Mouse (Mus musculus) gastrocnemius, postnatal 4 days (tissue): ENCODE measurements around the gene Rfx7. TPM values are rescaled to one million over a fixed set of nuclear protein-coding genes. Genes with fewer than 3 reads are reported as not detected.
"Not testable (repeated sequence)": the region's sequence is repeated elsewhere in the genome, so short reads cannot be mapped to it uniquely, and the experiment has no call there.

Experiments used
- DNase-seq, 2 experiments: peaks; one replicate each; pipeline ENCODE4 v3.0.0; 2021 to 2022; ENCODE audit warnings: low spot score in 2 of 2, mixed read lengths in 2 of 2
- total RNA-seq, 2 experiments: library from RNA; stranded (reverse); gene quantifications; 2 replicates each; pipeline ENCODE4 v1.2.3; 2021

Gene Rfx7
- total RNA-seq, 2 experiments from 2014 or later, result 38.9 to 39.0 TPM

DNA sequence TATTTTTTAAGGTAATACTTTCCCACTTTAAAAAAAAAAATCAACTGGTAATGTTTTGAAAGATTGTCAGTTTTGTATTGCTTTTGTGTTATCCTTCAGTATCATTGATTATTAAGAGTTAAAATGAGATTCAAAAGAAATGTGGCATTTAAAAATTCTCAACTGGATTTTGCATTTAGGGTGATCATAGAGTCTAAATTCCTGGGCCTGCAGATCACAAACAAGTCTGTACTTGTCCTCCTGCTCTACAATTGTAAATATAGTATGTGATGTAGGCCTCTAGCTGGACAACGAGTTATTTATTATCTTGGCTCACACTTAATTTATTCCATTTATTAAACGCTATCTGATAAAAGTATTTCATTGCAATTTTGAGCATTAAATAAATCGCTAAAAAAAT, 3.4 kb downstream of the Rfx7 start:
- DNase-seq, result no peak

GRCm38 (mm10) chr9:72537086-72537485, 5.0 kb downstream of the Rfx7 start:
- no peak for DNase-seq

- DNase-seq, result no peak
These were observed 11.6 kb downstream of the Rfx7 start for GRCm38 (mm10) chr9:72543590-72543989.

DNA sequence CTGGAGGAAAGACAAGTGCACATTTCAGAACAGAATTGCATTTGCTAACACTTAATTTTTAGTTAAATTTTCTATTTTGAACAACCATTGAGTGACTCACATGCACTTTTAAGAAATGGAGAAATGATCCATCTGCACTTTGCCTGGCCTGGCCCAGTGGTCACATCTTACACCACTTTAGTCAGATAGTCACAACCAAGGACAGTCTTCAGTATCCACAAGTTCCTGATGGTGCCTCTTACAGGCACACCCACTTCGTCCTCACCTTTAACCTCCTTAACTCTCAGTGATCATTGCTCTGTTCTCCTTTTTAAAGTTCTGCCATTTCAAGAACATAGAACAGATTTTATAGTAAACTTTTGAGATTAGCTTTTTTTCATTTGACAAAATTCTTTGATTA, 26.7 kb downstream of the Rfx7 start:
- no peak for DNase-seq

DNA sequence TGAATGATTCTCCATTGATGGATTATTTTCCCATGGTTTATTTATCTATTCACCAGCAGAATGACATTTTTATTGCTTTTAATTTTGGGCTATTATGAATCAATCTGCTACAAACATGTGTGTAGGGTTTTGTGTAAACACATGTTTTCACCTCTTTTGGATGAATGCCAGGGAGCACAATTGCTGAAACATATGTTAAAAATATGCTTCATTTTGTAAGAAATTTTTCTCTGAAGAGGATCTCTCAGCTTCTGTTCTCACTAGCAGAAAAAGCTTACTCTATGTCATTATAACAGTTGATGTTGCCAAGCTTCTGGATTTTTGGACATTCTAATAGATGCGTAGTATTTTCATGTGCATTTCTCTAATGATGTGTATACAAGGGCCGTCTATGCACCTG, 28.3 kb downstream of the Rfx7 start:
- DNase-seq, result no peak

GRCm38 (mm10) chr9:72563277-72563676, 31.2 kb downstream of the Rfx7 start:
- no peak for DNase-seq

- DNase-seq, result no peak
These were observed 35.1 kb downstream of the Rfx7 start for GRCm38 (mm10) chr9:72567116-72567515.

- no peak for DNase-seq
These were observed 48.2 kb downstream of the Rfx7 start for GRCm38 (mm10) chr9:72580216-72580615.

DNA sequence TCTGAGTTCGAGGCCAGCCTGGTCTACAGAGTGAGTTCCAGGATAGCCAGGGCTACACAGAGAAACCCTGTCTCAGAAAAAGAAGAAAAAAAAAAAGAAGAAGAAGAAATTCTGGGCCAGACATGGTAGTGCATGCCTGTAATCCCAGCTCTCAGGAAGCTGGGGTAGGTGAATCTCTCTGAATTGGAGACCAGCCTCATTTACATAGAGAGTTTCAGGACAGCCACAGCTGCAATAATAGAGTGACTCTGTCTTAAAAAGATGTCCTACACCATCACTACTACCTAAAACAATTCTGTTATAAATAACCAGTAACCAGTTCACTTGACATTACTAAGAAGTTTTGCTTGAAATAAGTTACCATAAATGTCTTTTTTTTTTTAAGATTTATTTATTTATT, 58.8 kb downstream of the Rfx7 start:
- no peak for DNase-seq

GRCm38 (mm10) chr9:72592016-72592415, 60.0 kb downstream of the Rfx7 start:
- DNase-seq, result no peak

DNA sequence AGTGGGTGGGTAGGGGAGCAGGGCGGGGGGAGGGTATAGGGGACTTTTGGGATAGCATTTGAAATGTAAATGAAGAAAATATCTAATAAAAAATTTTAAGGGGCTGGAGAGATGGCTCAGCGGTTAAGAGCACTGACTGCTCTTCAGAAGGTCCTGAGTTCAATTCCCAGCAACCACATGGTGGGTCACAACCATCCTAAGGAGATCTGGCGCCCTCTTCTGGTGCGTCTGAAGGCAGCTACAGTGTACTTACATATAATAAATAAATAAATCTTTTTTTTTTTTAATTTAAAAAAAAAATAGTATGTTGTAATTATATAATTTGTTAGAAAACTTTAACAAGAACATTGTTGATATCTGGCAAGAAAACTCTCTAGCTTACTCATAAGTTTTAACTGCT, 62.6 kb downstream of the Rfx7 start:
- DNase-seq, result not testable (repeated sequence)

- DNase-seq, result no peak
These were observed 68.1 kb downstream of the Rfx7 start for GRCm38 (mm10) chr9:72600142-72600541.

DNA sequence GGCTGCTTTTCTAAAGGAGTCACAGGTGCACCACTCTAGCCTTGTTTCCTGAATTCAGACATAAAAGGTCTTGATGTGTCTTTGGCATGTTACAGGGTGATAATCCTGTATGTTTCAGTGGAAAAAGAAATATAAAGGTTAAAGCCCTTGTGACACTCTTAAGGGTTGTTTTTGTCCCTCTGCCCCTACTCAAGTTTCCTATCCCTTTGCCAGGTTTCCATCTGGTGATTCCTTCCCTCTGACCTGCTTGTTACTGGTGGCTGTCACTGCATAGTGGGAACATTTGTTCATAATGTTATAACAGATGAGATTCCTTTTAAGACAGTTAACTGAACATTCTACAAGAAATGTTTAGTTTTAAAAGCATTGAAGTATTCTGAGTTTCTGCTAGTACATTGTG, 77.7 kb downstream of the Rfx7 start:
- DNase-seq, result no peak

- DNase-seq, result no peak
These were observed 81.8 kb downstream of the Rfx7 start for GRCm38 (mm10) chr9:72613884-72614283.

DNA sequence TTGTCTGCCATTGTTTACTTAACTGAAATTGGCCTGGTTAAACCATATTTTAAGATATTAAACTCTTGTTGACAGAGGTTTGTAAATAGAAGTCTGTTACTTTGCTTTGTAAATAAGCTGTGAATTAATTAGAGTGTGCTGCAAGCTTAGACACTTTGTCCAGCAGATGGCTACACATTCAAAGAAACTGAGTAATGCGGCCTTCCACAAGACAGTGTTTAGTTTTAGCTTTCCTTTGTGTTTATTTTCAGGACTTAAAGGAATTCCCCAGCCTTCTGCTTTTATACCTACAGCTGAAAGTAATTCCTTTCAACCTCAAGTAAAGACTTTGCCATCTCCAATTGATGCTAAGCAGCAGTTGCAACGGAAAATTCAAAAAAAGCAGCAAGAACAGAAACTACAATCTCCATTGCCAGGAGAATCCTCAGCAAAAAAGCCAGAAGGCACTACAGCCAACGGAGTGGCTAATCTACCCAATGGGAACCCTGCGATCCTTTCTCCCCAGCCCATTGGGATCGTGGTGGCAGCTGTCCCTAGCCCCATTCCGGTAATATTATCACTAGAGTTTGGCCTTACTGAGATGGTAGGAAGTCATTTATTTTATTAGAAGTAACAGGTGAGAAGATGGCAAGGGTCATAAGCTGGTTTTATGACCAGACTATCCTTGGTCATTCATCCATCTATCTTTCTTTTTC, 82.9 kb downstream of the Rfx7 start:
- DNase-seq, result no peak

DNA sequence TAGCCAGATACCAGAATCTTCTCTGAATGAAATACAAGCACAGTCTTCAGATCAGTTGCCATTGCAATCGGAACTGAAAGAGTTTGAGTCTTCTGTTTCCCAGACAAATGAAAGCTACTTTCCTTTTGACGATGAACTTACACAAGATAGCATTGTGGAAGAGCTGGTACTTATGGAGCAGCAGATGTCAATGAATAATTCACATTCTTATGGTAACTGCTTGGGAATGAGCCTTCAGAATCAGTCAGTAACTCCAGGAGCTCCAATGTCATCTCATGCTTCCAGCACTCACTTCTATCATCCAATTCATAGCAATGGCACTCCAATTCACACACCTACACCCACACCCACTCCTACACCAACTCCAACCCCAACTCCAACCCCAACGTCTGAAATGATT, 86.0 kb downstream of the Rfx7 start:
- DNase-seq, result no peak

DNA sequence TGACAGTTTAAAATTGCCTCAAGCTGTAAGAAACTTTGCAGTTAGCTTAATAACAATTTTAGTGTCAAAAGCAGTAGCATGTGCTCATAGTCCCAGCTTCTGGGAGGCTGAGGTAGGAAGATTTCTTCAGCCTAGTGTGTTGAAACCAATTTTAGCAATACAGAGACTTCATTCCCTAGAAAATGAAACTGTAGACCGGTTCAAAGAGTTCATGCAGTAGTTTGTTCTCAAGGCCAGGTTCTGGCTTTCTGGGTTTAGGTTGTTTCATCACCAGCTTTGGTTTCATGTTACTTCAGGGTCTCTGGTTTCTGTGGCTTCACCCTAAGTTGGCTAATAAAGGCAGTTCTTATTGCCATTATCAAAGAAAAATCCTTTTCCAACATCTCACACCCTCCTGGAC, 91.6 kb downstream of the Rfx7 start:
- no peak for DNase-seq

DNA sequence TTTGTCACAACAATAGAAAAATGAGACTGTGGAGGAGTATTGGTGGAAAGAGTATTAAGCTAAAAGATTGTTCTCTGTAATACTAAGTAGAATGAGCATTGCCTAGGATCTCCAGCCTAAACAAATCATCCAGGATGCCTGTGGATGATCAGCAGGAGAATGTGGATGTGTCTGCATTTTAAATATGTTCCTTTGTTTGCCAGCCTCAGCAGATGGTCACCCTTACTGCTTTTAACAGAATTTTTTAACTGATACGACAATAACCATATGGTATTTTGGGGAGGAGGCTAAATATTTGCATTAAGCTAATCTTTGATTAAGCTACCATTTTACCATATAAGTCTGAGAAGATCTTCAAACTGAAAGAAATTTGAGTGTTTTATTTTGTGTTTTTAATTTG, 95.6 kb downstream of the Rfx7 start:
- DNase-seq, result no peak

DNA sequence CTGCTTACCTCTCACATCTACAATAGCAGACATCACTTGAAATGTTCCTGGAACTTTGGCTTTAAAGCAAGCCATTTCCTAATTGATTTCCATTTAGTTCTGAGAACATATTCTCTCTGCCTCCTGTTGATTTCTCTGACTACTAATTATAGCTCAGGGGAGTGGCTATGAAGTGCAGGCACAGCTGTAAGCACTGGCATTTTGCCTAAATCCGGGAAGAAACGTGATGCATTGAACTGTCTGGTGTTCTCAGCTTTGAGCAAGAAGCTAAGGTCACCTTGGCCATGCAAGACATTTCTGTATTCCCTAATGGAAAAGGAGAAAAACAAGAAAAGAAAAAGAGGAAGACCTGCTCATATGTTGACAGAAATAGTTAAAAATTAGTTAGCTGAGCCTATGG, 96.6 kb downstream of the Rfx7 start:
- peak in 1 of 2 experiments; percentile 52 for DNase-seq

GRCm38 (mm10) chr9:72632198-72632597, 100.2 kb downstream of the Rfx7 start:
- DNase-seq, result no peak

- DNase-seq, result no peak
These were observed 103.1 kb downstream of the Rfx7 start for GRCm38 (mm10) chr9:72635134-72635533.

GRCm38 (mm10) chr9:72636547-72636946, 104.5 kb downstream of the Rfx7 start:
- no peak for DNase-seq

DNA sequence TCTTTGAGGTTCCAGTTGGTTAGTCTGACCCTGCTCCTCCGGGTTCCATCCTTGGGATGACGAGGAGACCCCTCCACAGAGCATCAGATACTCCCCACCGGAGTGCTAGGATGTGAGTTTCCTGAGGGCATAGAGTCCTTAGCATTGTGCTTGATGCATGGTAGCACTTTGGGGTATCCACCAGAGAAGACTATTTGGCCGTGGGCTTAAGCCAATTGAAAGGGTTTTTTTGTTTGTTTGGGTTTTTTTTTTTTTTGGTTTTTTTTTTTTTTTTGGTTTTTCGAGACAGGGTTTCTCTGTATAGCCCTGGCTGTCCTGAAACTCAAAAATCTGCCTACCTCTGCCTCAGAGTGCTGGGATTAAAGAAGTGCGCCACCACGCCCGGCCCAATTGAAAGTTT, 105.2 kb downstream of the Rfx7 start:
- DNase-seq, result no peak
